Mouse (Mus musculus): Measurements from ENCODE around the gene Pik3r1. TPM values are rescaled to one million over a fixed set of nuclear protein-coding genes. Genes with fewer than 3 reads are reported as not detected.

Gene Pik3r1
- polyA plus RNA-seq, 1 experiment from 2014 or later, result 47.5 TPM

GRCm38 (mm10) chr13:101764111-101764510, 3.9 kb downstream of the Pik3r1 start:
- ATAC-seq (ENCODE audit: low FRiP score, low read depth), result no peak
- H3K4me2 ChIP-seq, result peak overlapping the region; percentile 97
- no peak overlapping the region for H3K9ac ChIP-seq
- no peaks in the 10 kb centered on the region for H3K27me3 ChIP-seq
- 0 out of 2 replicates have a peak overlapping the region, but pooled peaks have one; percentile 16 for H3K4me3 ChIP-seq
- H3K4me1 ChIP-seq (replicated peaks), result peaks cover 70% of the 10 kb centered on the region
- WGBS, result 71% methylated on average over 5 of the region's 5 CpGs
- no peaks in the 10 kb centered on the region for H3K36me3 ChIP-seq
- H3K27ac ChIP-seq (replicated peaks), result no peak overlapping the region; the same call in 1 of the 2 replicates
- H3K9me3 ChIP-seq, result no peaks in the 10 kb centered on the region

DNA sequence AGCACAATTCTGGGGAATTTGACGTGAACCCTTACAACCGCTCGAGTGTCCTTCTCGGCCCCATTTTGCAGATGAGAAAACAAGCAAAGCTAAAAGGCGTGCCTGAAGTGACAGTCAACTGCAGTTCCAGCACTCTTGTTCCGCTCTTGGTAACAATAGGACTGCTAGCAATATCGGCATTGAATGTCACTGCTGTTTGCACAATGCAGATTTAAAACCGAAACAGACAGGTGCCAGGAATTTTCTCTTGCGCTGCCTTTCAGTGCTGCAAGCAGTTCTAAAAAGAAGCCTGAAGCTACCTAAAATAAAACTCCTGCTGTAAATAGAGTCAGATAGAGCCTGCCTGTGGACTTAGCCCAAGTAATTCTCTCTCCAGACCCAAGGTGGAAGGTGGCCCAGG, 4.3 kb downstream of the Pik3r1 start:
- Histone ChIP-seq H3K4me1 (replicated peaks) (peaks cover 69% of the 10 kb centered on the region), H3K4me3 (0 out of 2 replicates have a peak overlapping the region, but pooled peaks have one; percentile 16), H3K9ac (no peak overlapping the region), H3K4me2 (peak overlapping the region; percentile 97), H3K27ac (replicated peaks) (no peak overlapping the region; the same call in 1 of the 2 replicates), H3K9me3 (no peaks in the 10 kb centered on the region), H3K27me3 (no peaks in the 10 kb centered on the region), H3K36me3 (no peaks in the 10 kb centered on the region)
- no peak for ATAC-seq (ENCODE audit: low FRiP score, low read depth)
- 75% methylated on average over 9 of the region's 9 CpGs for WGBS

- H3K4me2 ChIP-seq, result peak overlapping the region; percentile 24
- no peak overlapping the region for H3K9ac ChIP-seq
These were observed 4.9 kb downstream of the Pik3r1 start for GRCm38 (mm10) chr13:101763149-101763548.

GRCm38 (mm10) chr13:101761617-101762016, 6.4 kb downstream of the Pik3r1 start:
- 66% methylated on average over 5 of the region's 5 CpGs for WGBS
- Histone ChIP-seq H3K4me3 (no peak overlapping the region), H3K27me3 (no peaks in the 10 kb centered on the region), H3K27ac (replicated peaks) (no peak overlapping the region), H3K9me3 (no peaks in the 10 kb centered on the region), H3K4me1 (replicated peaks) (peaks cover 76% of the 10 kb centered on the region), H3K36me3 (peaks cover 10% of the 10 kb centered on the region), H3K9ac (no peak overlapping the region), H3K4me2 (no peak overlapping the region)
- no peak for ATAC-seq (ENCODE audit: low FRiP score, low read depth)

More at GRCm38 (mm10) chr13:101763149-101763548, 4.9 kb downstream of the Pik3r1 start:
- ATAC-seq (ENCODE audit: low FRiP score, low read depth), result no peak
- peaks cover 70% of the 10 kb centered on the region for H3K4me1 ChIP-seq (replicated peaks)
- H3K27ac ChIP-seq (replicated peaks), result no peak overlapping the region
- H3K36me3 ChIP-seq, result no peaks in the 10 kb centered on the region
- H3K9me3 ChIP-seq, result no peaks in the 10 kb centered on the region
- H3K27me3 ChIP-seq, result no peaks in the 10 kb centered on the region
- H3K4me3 ChIP-seq, result no peak overlapping the region
- 80% methylated on average over 5 of the region's 5 CpGs for WGBS

DNA sequence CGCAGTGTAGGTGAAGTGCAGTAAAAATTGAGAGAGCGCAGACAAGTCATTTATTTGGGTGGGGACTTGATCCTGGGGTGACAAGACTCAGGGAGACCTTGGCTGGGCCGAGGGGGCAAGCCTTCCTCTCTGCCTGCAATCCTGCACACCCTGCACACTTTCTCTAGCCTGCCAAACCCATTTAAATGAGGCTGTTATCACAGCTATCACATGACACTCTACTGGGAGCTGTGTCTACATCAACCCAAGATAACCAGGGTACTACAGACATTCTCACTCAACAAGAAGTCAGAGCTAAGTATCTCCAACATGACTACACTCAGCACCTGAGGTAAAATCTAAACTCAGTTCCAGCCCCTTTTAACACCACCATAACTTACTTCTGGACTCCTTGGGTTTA, 7.1 kb downstream of the Pik3r1 start:
- no peak for ATAC-seq (ENCODE audit: low FRiP score, low read depth)
- no peaks in the 10 kb centered on the region for H3K27me3 ChIP-seq
- H3K4me1 ChIP-seq (replicated peaks), result peaks cover 70% of the 10 kb centered on the region
- no peak overlapping the region for H3K27ac ChIP-seq (replicated peaks)
- H3K9me3 ChIP-seq, result no peaks in the 10 kb centered on the region
- no peak overlapping the region for H3K4me2 ChIP-seq
- peaks cover 15% of the 10 kb centered on the region for H3K36me3 ChIP-seq
- no peak overlapping the region for H3K9ac ChIP-seq
- WGBS, result 81% methylated on average over 3 of the region's 3 CpGs
- H3K4me3 ChIP-seq, result no peak overlapping the region

- Histone ChIP-seq H3K4me3 (no peak overlapping the region), H3K9ac (no peak overlapping the region), H3K4me1 (replicated peaks) (peaks cover 62% of the 10 kb centered on the region), H3K9me3 (no peaks in the 10 kb centered on the region), H3K4me2 (peak overlapping the region; percentile 15; the same call in 1 of the 2 replicates), H3K27me3 (no peaks in the 10 kb centered on the region), H3K36me3 (peaks cover 18% of the 10 kb centered on the region), H3K27ac (replicated peaks) (no peak overlapping the region)
- WGBS, result 53% methylated on average over 8 of the region's 8 CpGs
- ATAC-seq (ENCODE audit: low FRiP score, low read depth), result no peak
These were observed 7.9 kb downstream of the Pik3r1 start for GRCm38 (mm10) chr13:101760001-101760687.

- H3K36me3 ChIP-seq, result peaks cover 18% of the 10 kb centered on the region
- H3K27ac ChIP-seq (replicated peaks), result no peak overlapping the region
- WGBS, result 23% methylated on average over 3 of the region's 3 CpGs
- H3K9me3 ChIP-seq, result no peaks in the 10 kb centered on the region
- no peak overlapping the region for H3K9ac ChIP-seq
- H3K4me3 ChIP-seq, result no peak overlapping the region
- ATAC-seq (ENCODE audit: low FRiP score, low read depth), result no peak
- H3K4me2 ChIP-seq, result no peak overlapping the region
- peaks cover 56% of the 10 kb centered on the region for H3K4me1 ChIP-seq (replicated peaks)
- no peaks in the 10 kb centered on the region for H3K27me3 ChIP-seq
These were observed 8.6 kb downstream of the Pik3r1 start for GRCm38 (mm10) chr13:101759281-101759871.

GRCm38 (mm10) chr13:101757801-101758422, 10.1 kb downstream of the Pik3r1 start:
- Histone ChIP-seq H3K27me3 (no peaks in the 10 kb centered on the region), H3K36me3 (peaks cover 18% of the 10 kb centered on the region), H3K9me3 (no peaks in the 10 kb centered on the region), H3K4me1 (replicated peaks) (peaks cover 52% of the 10 kb centered on the region), H3K9ac (no peak overlapping the region), H3K4me3 (no peak overlapping the region), H3K27ac (replicated peaks) (no peak overlapping the region), H3K4me2 (no peak overlapping the region)
- no peak for ATAC-seq (ENCODE audit: low FRiP score, low read depth)
- 74% methylated on average over 22 of the region's 22 CpGs for WGBS

DNA sequence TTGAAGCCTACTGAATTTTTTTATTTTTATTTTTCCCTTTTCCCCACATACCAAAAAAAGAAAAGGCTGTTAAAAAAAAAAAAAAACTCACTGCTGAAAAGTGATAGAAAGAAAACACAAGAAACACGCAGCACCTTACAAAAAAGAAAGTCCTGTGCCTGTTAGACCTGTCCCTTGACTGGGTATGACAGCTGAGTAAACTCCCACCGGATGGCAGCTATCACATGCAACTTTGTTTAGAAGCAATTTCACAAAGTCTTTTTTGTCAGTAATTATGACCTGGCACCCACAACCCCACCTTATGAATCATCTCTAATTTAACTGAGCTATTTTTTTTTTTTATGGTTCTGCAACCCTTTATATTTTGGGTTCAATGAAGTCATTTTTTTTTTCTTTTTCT, 12.8 kb downstream of the Pik3r1 start:
- WGBS, result 83% methylated on average over 2 of the region's 2 CpGs
- ATAC-seq (ENCODE audit: low FRiP score, low read depth), result no peak
- Histone ChIP-seq H3K27me3 (no peaks in the 10 kb centered on the region), H3K36me3 (peaks cover 18% of the 10 kb centered on the region), H3K9me3 (no peaks in the 10 kb centered on the region), H3K27ac (replicated peaks) (no peak overlapping the region), H3K4me3 (no peak overlapping the region), H3K9ac (no peak overlapping the region), H3K4me2 (no peak overlapping the region), H3K4me1 (replicated peaks) (peaks cover 33% of the 10 kb centered on the region)

DNA sequence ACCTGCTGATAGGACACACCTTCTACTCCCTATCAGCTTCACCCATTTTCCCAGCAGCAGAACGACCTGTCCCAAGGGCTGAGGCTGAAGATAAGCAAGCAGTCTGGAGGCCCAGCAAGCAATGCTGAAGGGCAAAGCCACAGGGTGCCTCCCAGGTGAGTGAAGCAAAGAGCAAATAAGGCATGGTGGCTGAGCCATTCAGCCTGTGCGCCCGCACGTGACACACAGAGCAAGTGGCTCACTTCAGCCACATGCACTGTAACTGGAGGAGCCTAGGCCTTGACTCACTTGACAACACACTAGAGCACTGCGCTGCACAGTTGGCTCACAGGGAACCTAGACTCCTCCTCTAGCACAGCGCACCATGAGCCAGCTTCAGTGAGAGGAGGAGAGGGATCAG, 14.4 kb downstream of the Pik3r1 start:
- peak; percentile 46; the same call in 1 of the 2 replicates for ATAC-seq (ENCODE audit: low FRiP score, low read depth)
- WGBS, result 82% methylated on average over 6 of the region's 6 CpGs
- Histone ChIP-seq H3K4me2 (no peak overlapping the region), H3K9me3 (no peaks in the 10 kb centered on the region), H3K27ac (replicated peaks) (no peak overlapping the region), H3K4me3 (no peak overlapping the region), H3K36me3 (peaks cover 18% of the 10 kb centered on the region), H3K27me3 (no peaks in the 10 kb centered on the region), H3K9ac (no peak overlapping the region), H3K4me1 (replicated peaks) (peaks cover 20% of the 10 kb centered on the region)

GRCm38 (mm10) chr13:101751816-101752215, 16.2 kb downstream of the Pik3r1 start:
- Histone ChIP-seq H3K36me3 (peaks cover 10% of the 10 kb centered on the region), H3K9ac (no peak overlapping the region), H3K27me3 (no peaks in the 10 kb centered on the region), H3K4me3 (no peak overlapping the region), H3K4me2 (no peak overlapping the region), H3K27ac (replicated peaks) (no peak overlapping the region), H3K9me3 (no peaks in the 10 kb centered on the region), H3K4me1 (replicated peaks) (peaks cover 10% of the 10 kb centered on the region; the same call in 1 of the 2 replicates)
- ATAC-seq (ENCODE audit: low FRiP score, low read depth), result no peak
- 57% methylated on average over 4 of the region's 4 CpGs for WGBS

DNA sequence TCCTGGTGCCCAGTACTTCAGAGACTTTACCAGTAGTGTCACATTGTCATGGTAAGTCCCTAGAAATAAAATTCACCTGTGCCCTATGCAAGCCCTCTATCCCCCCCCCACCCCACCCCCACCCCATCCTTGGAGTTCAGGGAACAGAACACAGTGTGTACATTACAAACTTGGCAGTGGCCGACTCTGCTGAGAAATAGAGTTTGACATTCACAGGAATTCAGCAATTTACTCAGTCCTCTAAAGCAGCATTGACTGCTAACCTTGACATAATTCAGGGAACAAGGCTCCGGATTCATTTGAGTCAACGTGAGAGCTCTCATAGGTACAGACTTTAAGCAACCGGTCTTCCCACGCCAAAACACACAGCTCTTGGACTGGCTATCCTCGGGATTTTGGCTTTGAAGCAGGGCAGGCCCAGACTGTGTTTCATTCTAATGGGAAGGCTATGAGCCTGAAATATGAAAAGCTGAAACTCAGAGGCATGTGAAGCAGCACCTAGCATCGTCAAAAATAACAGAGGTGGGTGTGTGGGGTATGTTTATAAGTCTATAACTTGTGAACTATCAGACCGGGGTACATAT, 21.9 kb downstream of the Pik3r1 start:
- Histone ChIP-seq H3K27me3 (no peaks in the 10 kb centered on the region), H3K4me2 (no peak overlapping the region), H3K27ac (replicated peaks) (no peak overlapping the region), H3K9ac (no peak overlapping the region), H3K36me3 (no peaks in the 10 kb centered on the region), H3K4me3 (no peak overlapping the region), H3K4me1 (replicated peaks) (no peaks in the 10 kb centered on the region), H3K9me3 (no peaks in the 10 kb centered on the region)
- ATAC-seq (ENCODE audit: low FRiP score, low read depth), result no peak
- WGBS, result 85% methylated on average over 8 of the region's 8 CpGs
